Mouse (Mus musculus): Measurements from ENCODE around the gene C1qtnf1.

GRCm38 (mm10) chr11:118470234-118470966 lies 42.4 kb downstream of the C1qtnf1 start:
- no peak for TF ChIP-seq CTCF (IDR thresholded peaks at IDR 0.05; ENCODE audit: insufficient read depth, low read length)
- no peak for TF ChIP-seq POLR2A (IDR thresholded peaks at IDR 0.05; ENCODE audit: borderline replicate concordance, extremely low read depth, low read depth, low read length)

Data from lung, adult 2 months (tissue).